In genomic region chr1:152832316-152832715, GRCm38 (mm10) we compare ENCODE assay signal across 31 mouse cellular contexts. TPM values are rescaled to one million over a fixed set of nuclear protein-coding genes. Genes with fewer than 3 reads are reported as not detected.
DNase-seq lines count a peak whose midpoint lies in the region; ATAC-seq and TF ChIP-seq lines count a peak whose summit lies in the region.
"Had no signal": no experiment of that assay in that cellular context is flagged by ENCODE, and none has a peak within 500 bp of the region (broad histone marks: within the 10 kb centered on the region; RNA-seq: fewer than 3 reads in every experiment).

No protein-coding gene starts in this region.

- TF ChIP-seq EP300 in ES-Bruce4 (IDR thresholded peaks at IDR 0.05; ENCODE audit: insufficient read depth, low read depth, low read length) = peak; percentile 80

- H3K4me3 ChIP-seq in embryonic facial prominence, embryonic 14.5 days (ENCODE audit: low read depth, low read length) = no peak overlapping the region
- H3K4me3 ChIP-seq in embryonic facial prominence, embryonic 10.5 days = no peak overlapping the region
- H3K4me3 ChIP-seq in ES-Bruce4 (ENCODE audit: low read depth, low read length) = no peak overlapping the region
- H3K4me3 ChIP-seq: embryonic facial prominence, embryonic 15.5 days; gastrocnemius, adult 2 months; heart, embryonic 10.5 days; hindbrain, embryonic 10.5 days; megakaryocyte, embryonic 14.5 days; midbrain, embryonic 13.5 days; neural tube, embryonic 12.5 days; stomach, embryonic 15.5 days had no signal

- TF ChIP-seq POLR2A in ES-Bruce4 (IDR thresholded peaks at IDR 0.05; ENCODE audit: insufficient read depth, low read length) = no peak

- no peaks in the 10 kb centered on the region for H3K27me3 ChIP-seq in embryonic facial prominence, embryonic 14.5 days (replicated peaks; ENCODE audit: control insufficient read depth, insufficient read depth, low read length)
- H3K27me3 ChIP-seq in embryonic facial prominence, embryonic 10.5 days (replicated peaks; ENCODE audit: low read depth, poor library complexity, severe bottlenecking) = no peaks in the 10 kb centered on the region
- no peaks in the 10 kb centered on the region for H3K27me3 ChIP-seq in ES-Bruce4 (ENCODE audit: control insufficient read depth, insufficient read depth, low read length, poor library complexity, severe bottlenecking)
- H3K27me3 ChIP-seq: embryonic facial prominence, embryonic 15.5 days; megakaryocyte, embryonic 14.5 days; midbrain, embryonic 13.5 days; neural tube, embryonic 12.5 days; stomach, embryonic 15.5 days had no signal

- DNase-seq in embryonic facial prominence, embryonic 14.5 days (ENCODE audit: low spot score) = peak; percentile 34
- no peak for DNase-seq in embryonic facial prominence, embryonic 10.5 days (ENCODE audit: low spot score)
- no peak for DNase-seq in cerebellum, postnatal 25 days
- DNase-seq in urinary bladder, postnatal 10 days (ENCODE audit: low spot score) = no peak
- no peak for DNase-seq in adrenal gland, adult 8-10 months
- DNase-seq: cerebellum, adult 18-20 months; cerebellum, postnatal 14 days; embryo, embryonic 11 days; gastrocnemius, adult 2 months; kidney, adult 9 months; kidney, postnatal 36 days; liver, postnatal 0 days; retina, postnatal 1 day; thymus, adult 18-20 months; thymus, postnatal 36 days had no signal

- no peaks in the 10 kb centered on the region for H3K4me1 ChIP-seq in embryonic facial prominence, embryonic 14.5 days (ENCODE audit: control insufficient read depth, insufficient read depth, low read length)
- H3K4me1 ChIP-seq in embryonic facial prominence, embryonic 10.5 days = peaks cover 13% of the 10 kb centered on the region
- peaks cover 6% of the 10 kb centered on the region for H3K4me1 ChIP-seq in ES-Bruce4 (ENCODE audit: control insufficient read depth, insufficient read depth, low read length)
- H3K4me1 ChIP-seq: embryonic facial prominence, embryonic 15.5 days; midbrain, embryonic 13.5 days; neural tube, embryonic 12.5 days; stomach, embryonic 15.5 days had no signal

- no peak overlapping the region for H3K4me2 ChIP-seq in embryonic facial prominence, embryonic 14.5 days (ENCODE audit: low read depth, low read length)
- H3K4me2 ChIP-seq: embryonic facial prominence, embryonic 15.5 days; liver, embryonic 11.5 days; midbrain, embryonic 13.5 days; neural tube, embryonic 12.5 days; stomach, embryonic 15.5 days had no signal

- no peak overlapping the region for H3K27ac ChIP-seq in embryonic facial prominence, embryonic 14.5 days (replicated peaks; ENCODE audit: low read depth, low read length)
- no peak overlapping the region for H3K27ac ChIP-seq in embryonic facial prominence, embryonic 10.5 days (replicated peaks)
- H3K27ac ChIP-seq in ES-Bruce4 (ENCODE audit: insufficient read depth, low read length) = peak overlapping the region; percentile 64
- H3K27ac ChIP-seq: embryonic facial prominence, embryonic 15.5 days; gastrocnemius, adult 2 months; heart, embryonic 10.5 days; hindbrain, embryonic 10.5 days; midbrain, embryonic 13.5 days; neural tube, embryonic 12.5 days; stomach, embryonic 15.5 days had no signal

- peaks cover 15% of the 10 kb centered on the region for H3K36me3 ChIP-seq in embryonic facial prominence, embryonic 14.5 days (ENCODE audit: control insufficient read depth, insufficient read depth, low read length)
- H3K36me3 ChIP-seq in embryonic facial prominence, embryonic 10.5 days (replicated peaks) = peaks cover 52% of the 10 kb centered on the region
- peaks cover 11% of the 10 kb centered on the region for H3K36me3 ChIP-seq in ES-Bruce4 (ENCODE audit: control insufficient read depth, insufficient read depth, low read length, poor library complexity, severe bottlenecking)

- WGBS in embryonic facial prominence, embryonic 14.5 days = 81% methylated on average over 6 of the region's 6 CpGs
- WGBS in embryonic facial prominence, embryonic 10.5 days = 86% methylated on average over 6 of the region's 6 CpGs

- no peak for TF ChIP-seq CTCF in ES-Bruce4 (IDR thresholded peaks at IDR 0.05; ENCODE audit: low read depth, low read length)

- H3K9ac ChIP-seq in embryonic facial prominence, embryonic 14.5 days (ENCODE audit: low read depth, low read length) = no peak overlapping the region
- no peak overlapping the region for H3K9ac ChIP-seq in ES-Bruce4 (ENCODE audit: low read depth, poor library complexity, severe bottlenecking)
- H3K9ac ChIP-seq: embryonic facial prominence, embryonic 15.5 days; liver, postnatal 0 days; midbrain, embryonic 13.5 days; neural tube, embryonic 12.5 days; stomach, embryonic 15.5 days had no signal

- no peak for ATAC-seq in embryonic facial prominence, embryonic 14.5 days (ENCODE audit: low read depth)
- ATAC-seq in common myeloid progenitor, adult 5-6 weeks (replicated peaks; ENCODE audit: low read depth, poor library complexity, severe bottlenecking) = peak; percentile 75
- ATAC-seq in monocyte, adult 5-6 weeks (replicated peaks; ENCODE audit: insufficient number of reproducible peaks, low FRiP score, low TSS enrichment, poor library complexity, severe bottlenecking) = peak; percentile 78
- ATAC-seq: CD4-positive, CD25-positive, alpha-beta regulatory T cell, adult 4 months; forebrain, embryonic 14.5 days; hindbrain, embryonic 16.5 days; intestine, embryonic 16.5 days; liver, postnatal 0 days; lung, postnatal 0 days; midbrain, embryonic 13.5 days had no signal

- no peaks in the 10 kb centered on the region for H3K9me3 ChIP-seq in embryonic facial prominence, embryonic 14.5 days (ENCODE audit: control insufficient read depth, low read length)
- no peaks in the 10 kb centered on the region for H3K9me3 ChIP-seq in embryonic facial prominence, embryonic 10.5 days
- H3K9me3 ChIP-seq in ES-Bruce4 (replicated peaks; ENCODE audit: control insufficient read depth, insufficient read depth, low read length, poor library complexity, severe bottlenecking) = no peaks in the 10 kb centered on the region
- H3K9me3 ChIP-seq: embryonic facial prominence, embryonic 15.5 days; heart, embryonic 10.5 days; hindbrain, embryonic 10.5 days; megakaryocyte, embryonic 14.5 days; midbrain, embryonic 13.5 days; neural tube, embryonic 12.5 days; stomach, embryonic 15.5 days had no signal

RNA-seq across cellular contexts. Expression of gene Ncf2, which starts 32.3 kb away (rescaled TPM):
- polyA plus RNA-seq in embryonic facial prominence, embryonic 14.5 days (2014; fragmentation: Nextera tagmentation; extraction: Ambion mirVana) = 5.9 and 6.1 TPM in 2 replicates
- polyA plus RNA-seq in embryonic facial prominence, embryonic 10.5 days (2016; fragmentation: Nextera tagmentation; extraction: Ambion mirVana) = 2.2 and 2.6 TPM in 2 replicates
- polyA plus RNA-seq in ES-Bruce4 (2011; ENCODE audit: insufficient read depth, insufficient read length, low read depth, missing spikeins) = 1.4 and 1.6 TPM in 2 replicates
- 70.1 and 77.4 TPM in 2 replicates for total RNA-seq in common myeloid progenitor, adult 5-6 weeks (2017)
- total RNA-seq in monocyte, adult 5-6 weeks (2017) = 355 to 740 TPM (median 657 TPM) in 3 replicates
- 1 to 10 TPM; 4.2 to 9.2 (median 8.3) TPM for total RNA-seq in adrenal gland, adult 8-10 months (2022)
